Mouse (Mus musculus) cerebellum, adult 9-10 months (tissue): Measurements from ENCODE around the gene Vwa5b1.

Experiments
- DNase-seq: peaks from one replicate; pipeline ENCODE4 v3.0.0; 2022

The Vwa5b1 gene

GRCm38 (mm10) chr4:138524769-138525168 lies 110.9 kb downstream of the Vwa5b1 start:
- DNase-seq: no peak

GRCm38 (mm10) chr4:138523775-138524174 lies 111.9 kb downstream of the Vwa5b1 start:
- DNase-seq: no peak

GRCm38 (mm10) chr4:138522296-138522695 lies 113.4 kb downstream of the Vwa5b1 start:
- DNase-seq: no peak

GRCm38 (mm10) chr4:138517153-138517789 lies 118.4 kb downstream of the Vwa5b1 start:
- DNase-seq: no peak

GRCm38 (mm10) chr4:138516448-138516847 lies 119.2 kb downstream of the Vwa5b1 start:
- DNase-seq: no peak
